In genomic region chr4:82532443-82533191, GRCm38 (mm10) we compare ENCODE assay signal across 8 mouse cellular contexts.
DNase-seq lines count a peak whose midpoint lies in the region; ATAC-seq lines count a peak whose summit lies in the region.

No protein-coding gene starts in this region.

- ATAC-seq in lung, embryonic 16.5 days (ENCODE audit: low read depth) = peak; percentile 44
- ATAC-seq in embryonic facial prominence, embryonic 12.5 days (ENCODE audit: insufficient number of reproducible peaks, insufficient read depth, low FRiP score, low TSS enrichment) = no peak
- ATAC-seq in hindbrain, embryonic 14.5 days (ENCODE audit: low FRiP score) = peak; percentile 85
- peak; percentile 78 for ATAC-seq in midbrain, embryonic 12.5 days (ENCODE audit: low FRiP score, low read depth)
- ATAC-seq in erythroblast, adult 5-6 weeks (replicated peaks; ENCODE audit: low FRiP score, poor library complexity, severe bottlenecking) = no peak
- ATAC-seq in megakaryocyte progenitor cell, adult 5-6 weeks (replicated peaks; ENCODE audit: poor library complexity) = no peak

- DNase-seq in lung, postnatal 36 days = no peak
- peak; percentile 59 for DNase-seq in hindbrain, embryonic 14.5 days (ENCODE audit: low spot score)
- DNase-seq in thymus, postnatal 25 days = no peak

- no peaks in the 10 kb centered on the region for H3K27me3 ChIP-seq in lung, embryonic 16.5 days (ENCODE audit: control insufficient read depth, insufficient read depth, low read depth, low read length)
- peaks cover 7% of the 10 kb centered on the region; the same call in 1 of the 2 replicates for H3K27me3 ChIP-seq in embryonic facial prominence, embryonic 12.5 days
- H3K27me3 ChIP-seq in hindbrain, embryonic 14.5 days (ENCODE audit: control insufficient read depth, insufficient read depth, low read length) = peaks cover 19% of the 10 kb centered on the region
- H3K27me3 ChIP-seq in midbrain, embryonic 12.5 days = peaks cover 36% of the 10 kb centered on the region

- H3K4me3 ChIP-seq in lung, embryonic 16.5 days (ENCODE audit: low read length) = 0 out of 2 replicates have a peak overlapping the region, but pooled peaks have one; percentile 5
- no peak overlapping the region for H3K4me3 ChIP-seq in embryonic facial prominence, embryonic 12.5 days
- H3K4me3 ChIP-seq in hindbrain, embryonic 14.5 days (replicated peaks; ENCODE audit: low read length) = no peak overlapping the region
- no peak overlapping the region for H3K4me3 ChIP-seq in midbrain, embryonic 12.5 days

- peak overlapping the region; percentile 90 for H3K27ac ChIP-seq in lung, embryonic 16.5 days (ENCODE audit: low read length)
- peak overlapping the region; percentile 82 for H3K27ac ChIP-seq in embryonic facial prominence, embryonic 12.5 days
- peak overlapping the region; percentile 83 for H3K27ac ChIP-seq in hindbrain, embryonic 14.5 days
- peak overlapping the region; percentile 91 for H3K27ac ChIP-seq in midbrain, embryonic 12.5 days (replicated peaks)

- H3K9ac ChIP-seq in lung, embryonic 16.5 days (ENCODE audit: low read length) = peak overlapping the region; percentile 57
- H3K9ac ChIP-seq in embryonic facial prominence, embryonic 12.5 days = no peak overlapping the region
- H3K9ac ChIP-seq in hindbrain, embryonic 14.5 days = peak overlapping the region; percentile 54
- peak overlapping the region; percentile 32; the same call in 1 of the 2 replicates for H3K9ac ChIP-seq in midbrain, embryonic 12.5 days (replicated peaks)

- H3K4me2 ChIP-seq in lung, embryonic 16.5 days (ENCODE audit: low read depth, low read length) = peak overlapping the region; percentile 20; the same call in 1 of the 2 replicates
- 0 out of 2 replicates have a peak overlapping the region, but pooled peaks have one; percentile 5 for H3K4me2 ChIP-seq in embryonic facial prominence, embryonic 12.5 days (replicated peaks)
- H3K4me2 ChIP-seq in hindbrain, embryonic 14.5 days (replicated peaks) = peak overlapping the region; percentile 23
- peak overlapping the region; percentile 32 for H3K4me2 ChIP-seq in midbrain, embryonic 12.5 days (replicated peaks)

- H3K4me1 ChIP-seq in lung, embryonic 16.5 days (replicated peaks; ENCODE audit: control insufficient read depth, insufficient read depth, low read length) = peaks cover 31% of the 10 kb centered on the region
- peaks cover 38% of the 10 kb centered on the region for H3K4me1 ChIP-seq in embryonic facial prominence, embryonic 12.5 days
- H3K4me1 ChIP-seq in hindbrain, embryonic 14.5 days (replicated peaks; ENCODE audit: control insufficient read depth, insufficient read depth, low read length) = peaks cover 38% of the 10 kb centered on the region
- H3K4me1 ChIP-seq in midbrain, embryonic 12.5 days = peaks cover 46% of the 10 kb centered on the region

- H3K36me3 ChIP-seq in lung, embryonic 16.5 days (ENCODE audit: control insufficient read depth, insufficient read depth, low read length) = no peaks in the 10 kb centered on the region
- no peaks in the 10 kb centered on the region for H3K36me3 ChIP-seq in embryonic facial prominence, embryonic 12.5 days
- H3K36me3 ChIP-seq in hindbrain, embryonic 14.5 days (replicated peaks; ENCODE audit: control insufficient read depth, insufficient read depth) = no peaks in the 10 kb centered on the region
- no peaks in the 10 kb centered on the region for H3K36me3 ChIP-seq in midbrain, embryonic 12.5 days

- H3K9me3 ChIP-seq in lung, embryonic 16.5 days (ENCODE audit: control insufficient read depth, low read length) = no peaks in the 10 kb centered on the region
- no peaks in the 10 kb centered on the region for H3K9me3 ChIP-seq in embryonic facial prominence, embryonic 12.5 days
- no peaks in the 10 kb centered on the region for H3K9me3 ChIP-seq in hindbrain, embryonic 14.5 days (ENCODE audit: control insufficient read depth, low read length)
- H3K9me3 ChIP-seq in midbrain, embryonic 12.5 days = no peaks in the 10 kb centered on the region

- 9% methylated on average over 11 of the region's 11 CpGs for WGBS in lung, embryonic 16.5 days
- 12% methylated on average over 11 of the region's 11 CpGs for WGBS in embryonic facial prominence, embryonic 12.5 days
- 7% methylated on average over 11 of the region's 11 CpGs for WGBS in hindbrain, embryonic 14.5 days
- WGBS in midbrain, embryonic 12.5 days = 4% methylated on average over 11 of the region's 11 CpGs

Comparison
In these comparisons a context has a peak if more than half of its experiments do, and no peak if none do; other contexts are left out.
1. ATAC-seq: peak in lung, embryonic 16.5 days (single experiment), hindbrain, embryonic 14.5 days (single experiment) and midbrain, embryonic 12.5 days (single experiment); none in embryonic facial prominence, embryonic 12.5 days (single experiment), erythroblast, adult 5-6 weeks (single experiment) and megakaryocyte progenitor cell, adult 5-6 weeks (single experiment).
2. Peak in every context shown above with its lines, with median percentiles within 50 percentile points of each other: H3K27ac ChIP-seq and H3K4me2 ChIP-seq.